Mouse (Mus musculus) central nervous system, embryonic 11.5 days (tissue): ENCODE data around the gene Vmn1r213. TPM values are rescaled to one million over a fixed set of nuclear protein-coding genes. Genes with fewer than 3 reads are reported as not detected.

ENCODE experiments used
- polyA plus RNA-seq: library from polyadenylated mRNA; depleted of rRNA; stranded (reverse); fragments of >200 nt; gene quantifications from 2 replicates; pipeline ENCODE4 v1.2.3, GENCODE M21; 2012; rRNA removed

Gene Vmn1r213
- polyA plus RNA-seq, result not detected in 2 replicates

GRCm38 (mm10) chr13:23007356-23007755 is at the start of gene Vmn1r213:
Gene Vmn1r213 (plus strand): TSS chr13:23007656.

GRCm38 (mm10) chr13:23030118-23030517 is 22.7 kb downstream of the Vmn1r213 start, which contains the start of gene Vmn1r214:
Gene Vmn1r214 (plus strand): TSS chr13:23030418.

Other genes starting within 250 kb of the Vmn1r213 start
- not detected in 2 replicates for gene Vmn1r208, start 230.3 kb upstream of the Vmn1r213 start, polyA plus RNA-seq
- gene Vmn1r209, start 198.0 kb upstream of the Vmn1r213 start, polyA plus RNA-seq, result not detected in 2 replicates
- gene Vmn1r210, start 176.3 kb upstream of the Vmn1r213 start, polyA plus RNA-seq, result not detected in 2 replicates
- gene Vmn1r211, start 150.1 kb upstream of the Vmn1r213 start, polyA plus RNA-seq, result not detected in 2 replicates
- not detected in 2 replicates for gene Vmn1r212, start 123.5 kb upstream of the Vmn1r213 start, polyA plus RNA-seq
- not detected in 2 replicates for gene Vmn1r214, start 22.8 kb downstream of the Vmn1r213 start, polyA plus RNA-seq
- not detected in 2 replicates for gene Vmn1r215, start 60.4 kb downstream of the Vmn1r213 start, polyA plus RNA-seq
- gene Vmn1r217, start 110.6 kb downstream of the Vmn1r213 start, polyA plus RNA-seq, result not detected in 2 replicates
- not detected in 2 replicates for gene Vmn1r218, start 125.5 kb downstream of the Vmn1r213 start, polyA plus RNA-seq
- not detected in 2 replicates for gene Vmn1r219, start 151.7 kb downstream of the Vmn1r213 start, polyA plus RNA-seq
- not detected in 2 replicates for gene Vmn1r220, start 180.3 kb downstream of the Vmn1r213 start, polyA plus RNA-seq
- gene Vmn1r221, start 206.5 kb downstream of the Vmn1r213 start, polyA plus RNA-seq, result not detected in 2 replicates
- not detected in 2 replicates for gene Vmn1r222, start 228.3 kb downstream of the Vmn1r213 start, polyA plus RNA-seq
- gene Vmn1r223, start 239.5 kb downstream of the Vmn1r213 start, polyA plus RNA-seq, result not detected in 2 replicates